In genomic region chr5:116037731-116038130, GRCm38 (mm10) we compare ENCODE assay signal across 34 mouse cellular contexts. TPM values are rescaled to one million over a fixed set of nuclear protein-coding genes. Genes with fewer than 3 reads are reported as not detected.
DNase-seq lines count a peak whose midpoint lies in the region; ATAC-seq and TF ChIP-seq lines count a peak whose summit lies in the region.
"Had no signal": no experiment of that assay in that cellular context is flagged by ENCODE, and none has a peak within 500 bp of the region (broad histone marks: within the 10 kb centered on the region; RNA-seq: fewer than 3 reads in every experiment).

No protein-coding gene starts in this region.

- no peak for TF ChIP-seq RAD21 in MEL (IDR thresholded peaks at IDR 0.05; ENCODE audit: low read depth, low read length)

- peak; percentile 23; the same call in 1 of the 2 replicates for TF ChIP-seq POLR2A in testis, adult 2 months (IDR thresholded peaks at IDR 0.05; ENCODE audit: control insufficient read depth, low read depth, low read length)
- TF ChIP-seq POLR2A in MEL (IDR thresholded peaks at IDR 0.05; ENCODE audit: control insufficient read depth in 1 of 2, insufficient read depth in 1 of 2, low read depth in 1 of 2, low read length in 2 of 2, poor library complexity in 1 of 2) = no peak

- H3K27me3 ChIP-seq in testis, adult 2 months (ENCODE audit: control insufficient read depth, insufficient read depth, low read length) = no peaks in the 10 kb centered on the region
- no peaks in the 10 kb centered on the region for H3K27me3 ChIP-seq in MEL (ENCODE audit: control insufficient read depth in 1 of 2, insufficient read depth in 2 of 2, low read length in 2 of 2)
- H3K27me3 ChIP-seq: embryonic facial prominence, embryonic 12.5 days; embryonic facial prominence, embryonic 15.5 days; hindbrain, embryonic 15.5 days had no signal

- DNase-seq in gastrocnemius, adult 18-20 months (ENCODE audit: low spot score) = peak; percentile 35
- no peak for DNase-seq in gastrocnemius, postnatal 14 days
- DNase-seq in testis, postnatal 10 days (ENCODE audit: low spot score) = no peak
- DNase-seq in MEL (ENCODE audit: low read depth, low spot score) = peak; percentile 11
- no peak for DNase-seq in retina, embryonic 14.5 days (ENCODE audit: low spot score)
- DNase-seq in kidney, adult 18-20 months = no peak
- DNase-seq: adrenal gland, postnatal 10 days; B cell, adult 2 months; cerebellum, adult 11-12 months; cerebellum, adult 8-10 months; cerebellum, postnatal 10 days; forebrain, postnatal 0 days; gastrocnemius, postnatal 25 days; heart, adult 11 months; kidney, adult 8-10 months had no signal

- 0 out of 2 replicates have a peak, but pooled peaks have one; percentile 14 for ATAC-seq in granulocyte monocyte progenitor cell, adult 5-6 weeks (replicated peaks; ENCODE audit: poor library complexity, severe bottlenecking)
- ATAC-seq: forebrain, embryonic 14.5 days; forebrain, postnatal 0 days; intestine, postnatal 0 days had no signal

- TF ChIP-seq EP300 in MEL (IDR thresholded peaks at IDR 0.05; ENCODE audit: low read depth in 1 of 2, low read length in 2 of 2) = no peak

- H3K9me3 ChIP-seq in MEL (replicated peaks; ENCODE audit: insufficient read depth, low read length) = no peaks in the 10 kb centered on the region
- H3K9me3 ChIP-seq: embryonic facial prominence, embryonic 12.5 days; embryonic facial prominence, embryonic 15.5 days; G1E; hindbrain, embryonic 12.5 days; hindbrain, embryonic 15.5 days had no signal

- H3K4me1 ChIP-seq in testis, adult 2 months (ENCODE audit: control insufficient read depth, insufficient read depth, low read length) = peaks cover 7% of the 10 kb centered on the region
- no peaks in the 10 kb centered on the region for H3K4me1 ChIP-seq in MEL (ENCODE audit: control insufficient read depth in 1 of 2, insufficient read depth in 2 of 2, low read length in 2 of 2)
- H3K4me1 ChIP-seq: embryonic facial prominence, embryonic 12.5 days; embryonic facial prominence, embryonic 15.5 days; hindbrain, embryonic 15.5 days had no signal

- TF ChIP-seq CTCF in testis, adult 2 months (IDR thresholded peaks at IDR 0.05; ENCODE audit: control insufficient read depth, insufficient read depth, insufficient replicate concordance, low read depth, low read length) = no peak
- TF ChIP-seq CTCF in MEL (IDR thresholded peaks at IDR 0.05 in 2 of 3, conservative IDR thresholded peaks at IDR 0.05 in 1 of 3; ENCODE audit: control insufficient read depth in 1 of 3, insufficient read depth in 1 of 3, low read depth in 2 of 3, low read length in 3 of 3, poor library complexity in 1 of 3, severe bottlenecking in 1 of 3) = no peak

- H3K79me2 ChIP-seq in MEL (ENCODE audit: control insufficient read depth, insufficient read depth, low read length, poor library complexity) = no peaks in the 10 kb centered on the region

- no peaks in the 10 kb centered on the region for H3K36me3 ChIP-seq in testis, adult 2 months (ENCODE audit: control insufficient read depth, insufficient read depth, low read length)
- no peaks in the 10 kb centered on the region for H3K36me3 ChIP-seq in MEL (ENCODE audit: control insufficient read depth in 1 of 2, insufficient read depth in 2 of 2, low read length in 2 of 2)
- H3K36me3 ChIP-seq: embryonic facial prominence, embryonic 12.5 days; embryonic facial prominence, embryonic 15.5 days; G1E; hindbrain, embryonic 12.5 days; hindbrain, embryonic 15.5 days had no signal

- H3K27ac ChIP-seq in testis, adult 2 months (ENCODE audit: control insufficient read depth, insufficient read depth, low read depth, low read length) = peak overlapping the region; percentile 68; the same call in 1 of the 2 replicates
- no peak overlapping the region for H3K27ac ChIP-seq in MEL (ENCODE audit: control insufficient read depth, low read depth, low read length)
- H3K27ac ChIP-seq: embryonic facial prominence, embryonic 12.5 days; embryonic facial prominence, embryonic 15.5 days; hindbrain, embryonic 12.5 days; hindbrain, embryonic 15.5 days had no signal

- no peak overlapping the region for H3K9ac ChIP-seq in MEL (ENCODE audit: control insufficient read depth, low read depth, low read length, poor library complexity, severe bottlenecking)
- H3K9ac ChIP-seq: embryonic facial prominence, embryonic 12.5 days; embryonic facial prominence, embryonic 15.5 days; forebrain, postnatal 0 days; hindbrain, embryonic 12.5 days; hindbrain, embryonic 15.5 days had no signal

- H3K4me3 ChIP-seq in testis, adult 2 months (ENCODE audit: control insufficient read depth, low read depth, low read length) = peak overlapping the region; percentile 86
- no peak overlapping the region for H3K4me3 ChIP-seq in MEL (ENCODE audit: control insufficient read depth in 1 of 2, insufficient read depth in 1 of 2, low read depth in 2 of 2, low read length in 2 of 2)
- H3K4me3 ChIP-seq: embryonic facial prominence, embryonic 12.5 days; embryonic facial prominence, embryonic 15.5 days; hindbrain, embryonic 12.5 days; hindbrain, embryonic 15.5 days had no signal

- intact Hi-C loops in gastrocnemius, postnatal 14 days (cut with DNase I; ENCODE audit: low total_unique reads) = loop anchor here (10.0 kb wide), 1 partner anchor 177 kb away; no protein-coding TSS in a partner anchor

TF ChIP-seq in MEL, 35 proteins besides CTCF, POLR2A, EP300 and RAD21:
- TF ChIP-seq USF1 (IDR thresholded peaks at IDR 0.05; ENCODE audit: low read depth, low read length) = peak; percentile 66; the same call in 1 of the 2 replicates
- no peak for TF ChIP-seq MEF2A (IDR thresholded peaks at IDR 0.05; ENCODE audit: extremely low read depth, insufficient replicate concordance, low read depth, low read length, poor library complexity, severe bottlenecking)

RNA-seq across cellular contexts. Expression of gene Prkab1, which starts 13.4 kb away (rescaled TPM):
- 10 to 100 TPM in 1 of 2 experiments, 1 to 10 TPM in 1; 9.4 to 10.6 TPM for total RNA-seq in gastrocnemius, adult 18-20 months (2021)
- total RNA-seq in gastrocnemius, postnatal 14 days (2021) = 10 to 100 TPM; 13.1 to 14.1 TPM
- polyA plus RNA-seq in testis, adult 2 months (2012; rRNA removed) = 10.5 and 13.3 TPM in 2 replicates
- 80.4 and 109 TPM in 2 replicates for total RNA-seq in MEL (2012; rRNA removed)
- polyA plus RNA-seq in MEL (2012; ENCODE audit: insufficient read depth in 1 of 2, insufficient read length in 2 of 2, low read depth in 1 of 2, low replicate concordance in 2 of 2, missing spikeins in 1 of 2) = 100 to 1,000 TPM in 1 of 2 experiments, not detected in 1; 175 TPM
- 47.5 and 48.3 TPM in 2 replicates for total RNA-seq in granulocyte monocyte progenitor cell, adult 5-6 weeks (2014; fragmentation: Nextera tagmentation)
- 17.2 and 20.8 TPM in 2 replicates for total RNA-seq in granulocyte monocyte progenitor cell, adult 5-6 weeks (2017)

RNA-seq across cellular contexts. Expression of gene Tmem233, which starts 45.3 kb away (rescaled TPM):
- 100 to 1,000 TPM; 132 to 140 TPM for total RNA-seq in gastrocnemius, adult 18-20 months (2021)
- total RNA-seq in gastrocnemius, postnatal 14 days (2021) = 10 to 100 TPM; 54.1 to 75.2 TPM
- not detected in 2 replicates for polyA plus RNA-seq in testis, adult 2 months (2012; rRNA removed)
- 5.4 and 6.0 TPM in 2 replicates for total RNA-seq in MEL (2012; rRNA removed)
- not detected for polyA plus RNA-seq in MEL (2012; ENCODE audit: insufficient read depth in 1 of 2, insufficient read length in 2 of 2, low read depth in 1 of 2, low replicate concordance in 2 of 2, missing spikeins in 1 of 2)
- not detected in 2 replicates for total RNA-seq in granulocyte monocyte progenitor cell, adult 5-6 weeks (2014; fragmentation: Nextera tagmentation)
- not detected in 2 replicates for total RNA-seq in granulocyte monocyte progenitor cell, adult 5-6 weeks (2017)
- total RNA-seq: adrenal gland, adult 18-20 months; CH12.LX; forebrain, postnatal 0 days; heart, postnatal 25 days; hematopoietic stem cell, adult 5-6 weeks had no signal
- polyA plus RNA-seq: embryonic facial prominence, embryonic 12.5 days; embryonic facial prominence, embryonic 15.5 days; forebrain, embryonic 11.5 days; forebrain, embryonic 14.5 days; forebrain, postnatal 0 days; frontal cortex, adult 2 months; G1E; heart, embryonic 11.5 days; heart, embryonic 14.5 days; heart, postnatal 0 days; hindbrain, embryonic 12.5 days; hindbrain, embryonic 15.5 days; intestine, embryonic 14.5 days; intestine, postnatal 0 days had no signal

Comparison
In these comparisons a context has a peak if more than half of its experiments do, and no peak if none do; other contexts are left out.
1. DNase-seq: peak in gastrocnemius, adult 18-20 months (single experiment) and MEL (single experiment); none in gastrocnemius, postnatal 14 days (single experiment), testis, postnatal 10 days (single experiment), retina, embryonic 14.5 days (single experiment) and kidney, adult 18-20 months (single experiment).